Mouse (Mus musculus) CH12.LX (cell line): ENCODE measurements around the gene Osgep. TPM values are rescaled to one million over a fixed set of nuclear protein-coding genes. Genes with fewer than 3 reads are reported as not detected.

Experiments used
- DNase-seq: peaks from one replicate; pipeline ENCODE4 v3.0.0-alpha.2; 2013; ENCODE audit errors: extremely low read depth
- H3K27ac ChIP-seq: 2 replicates; pipeline ENCODE4 v1.5.1; 2012; ENCODE audit warnings: low read depth, mild to moderate bottlenecking, control low read depth, moderate library complexity; ENCODE audit not compliant: insufficient read depth
- H3K27me3 ChIP-seq: replicated peaks from 2 replicates; pipeline ENCODE3; 2012; ENCODE audit warnings: inconsistent platforms
- H3K36me3 ChIP-seq, 2 experiments: replicated peaks in 1 of 2; 2 replicates each; pipeline versions ENCODE3 to v1.6.1; 2012; ENCODE audit warnings: inconsistent platforms in 1 of 2, low read length in 1 of 2, mild to moderate bottlenecking in 1 of 2, mixed read lengths in 1 of 2, moderate library complexity in 1 of 2; ENCODE audit not compliant: control insufficient read depth in 1 of 2, insufficient read depth in 1 of 2
- H3K4me1 ChIP-seq, 2 experiments: 2 replicates each; pipeline ENCODE4 v1.6.1; 2012; ENCODE audit warnings: inconsistent platforms in 1 of 2, moderate library complexity in 1 of 2; ENCODE audit not compliant: insufficient read depth in 2 of 2, control insufficient read depth in 1 of 2
- H3K4me2 ChIP-seq: 2 replicates; pipeline ENCODE4 v1.6.1; 2012; ENCODE audit warnings: low read depth, mild to moderate bottlenecking, control low read depth; ENCODE audit not compliant: poor library complexity, insufficient read depth, severe bottlenecking
- H3K4me3 ChIP-seq, 3 experiments: fragments of 150-350 bp in 1 of 3; sonication (generic) in 1 of 3; replicated peaks in 1 of 3; 2 replicates each; pipeline versions ENCODE3 to v1.5.1; 2011 to 2012; ENCODE audit warnings: low read depth in 2 of 3, low read length in 2 of 3, mild to moderate bottlenecking in 2 of 3, moderate library complexity in 2 of 3, control low read depth in 1 of 3, improper control_type of control experiment in 1 of 3, inconsistent platforms in 1 of 3, mixed read lengths in 1 of 3; ENCODE audit not compliant: poor library complexity in 1 of 3
- H3K79me2 ChIP-seq: replicated peaks from 2 replicates; pipeline ENCODE4 v1.6.1; 2012; ENCODE audit warnings: mild to moderate bottlenecking, moderate library complexity; ENCODE audit not compliant: control insufficient read depth, poor library complexity, insufficient read depth, severe bottlenecking; ENCODE audit errors: extremely low read depth
- H3K9ac ChIP-seq: 2 replicates; pipeline ENCODE4 v1.6.1; 2012; ENCODE audit warnings: low read depth, mild to moderate bottlenecking, control low read depth, moderate library complexity; ENCODE audit not compliant: insufficient read depth
- H3K9me3 ChIP-seq: replicated peaks from 2 replicates; pipeline ENCODE3; 2012; ENCODE audit warnings: low read length, inconsistent platforms, mixed read lengths
- BHLHE40 ChIP-seq: IDR thresholded peaks from 2 replicates; pipeline ENCODE4 v1.6.1; 2011; ENCODE audit warnings: mild to moderate bottlenecking, low read depth, low read length, improper control_type of control experiment
- CTCF ChIP-seq, 2 experiments: IDR thresholded peaks in 1 of 2; conservative IDR thresholded peaks in 1 of 2; 2 replicates each; pipeline ENCODE4 v1.5.1; 2011 to 2012; ENCODE audit warnings: low read depth in 2 of 2, low read length in 2 of 2, improper control_type of control experiment in 1 of 2, inconsistent platforms in 1 of 2, mild to moderate bottlenecking in 1 of 2, moderate library complexity in 1 of 2
- JUND ChIP-seq: conservative IDR thresholded peaks from 2 replicates; pipeline ENCODE4 v1.6.1; 2011; ENCODE audit warnings: low read depth, low read length, improper control_type of control experiment
- KAT2A ChIP-seq: IDR thresholded peaks from 2 replicates; pipeline ENCODE4 v1.6.1; 2012; ENCODE audit warnings: low read length, improper control_type of control experiment, inconsistent platforms; ENCODE audit not compliant: insufficient replicate concordance
- MAZ ChIP-seq: IDR thresholded peaks from 2 replicates; pipeline ENCODE4 v1.6.1; 2012; ENCODE audit warnings: low read depth, mild to moderate bottlenecking, inconsistent platforms, low read length, improper control_type of control experiment, moderate library complexity
- NELFE ChIP-seq: IDR thresholded peaks from 2 replicates; pipeline ENCODE4 v1.6.1; 2011; ENCODE audit warnings: low read depth, low read length, improper control_type of control experiment
- NRF1 ChIP-seq: IDR thresholded peaks from 2 replicates; pipeline ENCODE4 v1.6.1; 2014; ENCODE audit warnings: low read depth, mild to moderate bottlenecking, inconsistent platforms, low read length, improper control_type of control experiment, moderate library complexity
- SIN3A ChIP-seq: IDR thresholded peaks from 2 replicates; pipeline ENCODE4 v1.6.1; 2012; ENCODE audit warnings: low read length, improper control_type of control experiment, inconsistent platforms
- TCF12 ChIP-seq: IDR thresholded peaks from 2 replicates; pipeline ENCODE4 v1.6.1; 2014; ENCODE audit warnings: low read depth, mild to moderate bottlenecking, inconsistent platforms, low read length, improper control_type of control experiment
- USF1 ChIP-seq: IDR thresholded peaks from 2 replicates; pipeline ENCODE4 v1.6.1; 2014; ENCODE audit warnings: low read depth, mild to moderate bottlenecking, inconsistent platforms, low read length, improper control_type of control experiment
- ZC3H11A ChIP-seq: IDR thresholded peaks from 2 replicates; pipeline ENCODE4 v1.6.1; 2012; ENCODE audit warnings: low read depth, mild to moderate bottlenecking, inconsistent platforms, low read length, improper control_type of control experiment
- ZKSCAN1 ChIP-seq: IDR thresholded peaks from 2 replicates; pipeline ENCODE4 v1.6.1; 2012; ENCODE audit warnings: low read depth, inconsistent platforms, low read length, improper control_type of control experiment, borderline replicate concordance
- dilution Hi-C: fragments of 300-500 bp; cut with MboI; formaldehyde crosslinking; loops from 2 replicates; pipeline ENCODE4 v1.14.3; 2020; ENCODE audit warnings: low sequenced_read_pairs; ENCODE audit not compliant: extremely low pct_unique_long_range_greater_than_20kb, extremely low pct_ligation_motif_present
- in situ Hi-C: fragments of 300-500 bp; cut with MboI; formaldehyde crosslinking; loops from 3 replicates; pipeline ENCODE4 v1.14.3; 2019; ENCODE audit warnings: low sequenced_read_pairs, low pct_ligation_motif_present, low pct_unique_long_range_greater_than_20kb, mixed read lengths
- polyA plus RNA-seq: library from polyadenylated mRNA; unstranded; fragments of >175 nt; gene quantifications from 2 replicates; pipeline ENCODE4 v1.2.1, GENCODE M21; 2012; ENCODE audit warnings: low read depth; ENCODE audit not compliant: insufficient read length
- total RNA-seq, 2 experiments: library from RNA; depleted of rRNA; stranded (reverse); fragments of 300-350 nt in 1 of 2; fragments of >200 nt in 1 of 2; gene quantifications; 2 replicates each; pipeline ENCODE4 v1.2.3; 2012 to 2014

The Osgep gene
- total and polyA plus RNA-seq, 3 experiments = 41.7 to 88.7 (median 48.4) TPM

- H3K9me3 ChIP-seq = peaks cover 7% of the 10 kb centered on the region
- H3K4me3 ChIP-seq = no peak overlapping the region
- H3K4me2 ChIP-seq = no peak overlapping the region
- in situ Hi-C loops = no loop called here
- H3K36me3 ChIP-seq = peaks cover 32 to 74% of the 10 kb centered on the region in 2 experiments
- peaks cover 0 to 13% of the 10 kb centered on the region in 2 experiments; a peak in 2 of 4 replicates for H3K4me1 ChIP-seq
- no peak for DNase-seq
- TF ChIP-seq ZKSCAN1 (no peak), KAT2A (no peak), NRF1 (no peak), CTCF (conservative IDR thresholded peaks at IDR 0.05 in 1 of 2, IDR thresholded peaks at IDR 0.05 in 1 of 2; ENCODE audit: low read depth in 2 of 2, low read length in 2 of 2) (no peak), SIN3A (no peak), JUND (no peak), TCF12 (no peak), ZC3H11A (no peak), BHLHE40 (no peak), MAZ (no peak), USF1 (no peak), NELFE (no peak)
- dilution Hi-C loops = no loop called here
- no peak overlapping the region for H3K9ac ChIP-seq
- no peak overlapping the region for H3K27ac ChIP-seq
- no peaks in the 10 kb centered on the region for H3K79me2 ChIP-seq
- no peaks in the 10 kb centered on the region for H3K27me3 ChIP-seq
Observed at GRCm38 (mm10) chr14:50862641-50863040, 62.1 kb downstream of the Osgep start.

Other genes with a start within 250 kb of the Osgep start
Only the 20 nearest of the 24 such genes appear.
- gene Olfr749, start 179.8 kb downstream of the Osgep start, total RNA-seq (2012; rRNA removed) = not detected in 2 replicates
- gene Olfr749, start 179.8 kb downstream of the Osgep start, total RNA-seq (2014; rRNA removed) = not detected in 2 replicates
- gene Olfr749, start 179.8 kb downstream of the Osgep start, polyA plus RNA-seq = not detected in 2 replicates
- gene Ttc5, start 139.4 kb downstream of the Osgep start, total RNA-seq (2012; rRNA removed) = 53.4 and 57.8 TPM in 2 replicates
- gene Ttc5, start 139.4 kb downstream of the Osgep start, total RNA-seq (2014; rRNA removed) = 65.0 and 72.1 TPM in 2 replicates
- gene Ttc5, start 139.4 kb downstream of the Osgep start, polyA plus RNA-seq = 44.3 and 44.5 TPM in 2 replicates
- 2.7 and 4.2 TPM in 2 replicates for gene Ccnb1ip1, start 117.2 kb downstream of the Osgep start, total RNA-seq (2012; rRNA removed)
- not detected in 2 replicates for gene Ccnb1ip1, start 117.2 kb downstream of the Osgep start, total RNA-seq (2014; rRNA removed)
- not detected in 2 replicates for gene Ccnb1ip1, start 117.2 kb downstream of the Osgep start, polyA plus RNA-seq
- gene Parp2, start 117.1 kb downstream of the Osgep start, total RNA-seq (2012; rRNA removed) = 55.9 and 64.6 TPM in 2 replicates
- 95.9 and 117 TPM in 2 replicates for gene Parp2, start 117.1 kb downstream of the Osgep start, total RNA-seq (2014; rRNA removed)
- 82.3 and 90.9 TPM in 2 replicates for gene Parp2, start 117.1 kb downstream of the Osgep start, polyA plus RNA-seq
- gene Tep1, start 54.3 kb downstream of the Osgep start, total RNA-seq (2012; rRNA removed) = 12.2 and 14.7 TPM in 2 replicates
- gene Tep1, start 54.3 kb downstream of the Osgep start, total RNA-seq (2014; rRNA removed) = 3.5 and 4.1 TPM in 2 replicates
- gene Tep1, start 54.3 kb downstream of the Osgep start, polyA plus RNA-seq = 12.9 and 14.0 TPM in 2 replicates
- gene Klhl33, start 27.4 kb downstream of the Osgep start, total RNA-seq (2012; rRNA removed) = not detected in 2 replicates
- not detected in 2 replicates for gene Klhl33, start 27.4 kb downstream of the Osgep start, total RNA-seq (2014; rRNA removed)
- gene Klhl33, start 27.4 kb downstream of the Osgep start, polyA plus RNA-seq = not detected in 2 replicates
- gene Apex1, start 75 bp upstream of the Osgep start, total RNA-seq (2012; rRNA removed) = 178 and 250 TPM in 2 replicates
- 417 and 427 TPM in 2 replicates for gene Apex1, start 75 bp upstream of the Osgep start, total RNA-seq (2014; rRNA removed)
- gene Apex1, start 75 bp upstream of the Osgep start, polyA plus RNA-seq = 353 and 354 TPM in 2 replicates
- 18.1 and 21.2 TPM in 2 replicates for gene Pip4p1, start 6.0 kb upstream of the Osgep start, total RNA-seq (2012; rRNA removed)
- 28.1 and 29.2 TPM in 2 replicates for gene Pip4p1, start 6.0 kb upstream of the Osgep start, total RNA-seq (2014; rRNA removed)
- 31.1 and 35.5 TPM in 2 replicates for gene Pip4p1, start 6.0 kb upstream of the Osgep start, polyA plus RNA-seq
- gene Pnp, start 6.2 kb upstream of the Osgep start, total RNA-seq (2012; rRNA removed) = 99.3 and 113 TPM in 2 replicates
- gene Pnp, start 6.2 kb upstream of the Osgep start, total RNA-seq (2014; rRNA removed) = 118 and 128 TPM in 2 replicates
- gene Pnp, start 6.2 kb upstream of the Osgep start, polyA plus RNA-seq = 65.9 and 80.0 TPM in 2 replicates
- gene Gm49342, start 19.6 kb upstream of the Osgep start, total RNA-seq (2012; rRNA removed) = not detected in 2 replicates
- gene Gm49342, start 19.6 kb upstream of the Osgep start, total RNA-seq (2014; rRNA removed) = 108 and 120 TPM in 2 replicates
- gene Gm49342, start 19.6 kb upstream of the Osgep start, polyA plus RNA-seq = 50.6 and 100 TPM in 2 replicates
- 0.21 TPM in 2 replicates for gene Pnp2, start 31.1 kb upstream of the Osgep start, total RNA-seq (2012; rRNA removed)
- 0.43 TPM in 1 of 2 replicates, not detected in the other for gene Pnp2, start 31.1 kb upstream of the Osgep start, total RNA-seq (2014; rRNA removed)
- gene Pnp2, start 31.1 kb upstream of the Osgep start, polyA plus RNA-seq = 0.91 TPM in 1 of 2 replicates, not detected in the other
- not detected in 2 replicates for gene Rnase10, start 82.9 kb upstream of the Osgep start, total RNA-seq (2012; rRNA removed)
- not detected in 2 replicates for gene Rnase10, start 82.9 kb upstream of the Osgep start, total RNA-seq (2014; rRNA removed)
- not detected in 2 replicates for gene Rnase10, start 82.9 kb upstream of the Osgep start, polyA plus RNA-seq
- not detected in 2 replicates for gene Rnase9, start 117.0 kb upstream of the Osgep start, total RNA-seq (2012; rRNA removed)
- not detected in 2 replicates for gene Rnase9, start 117.0 kb upstream of the Osgep start, total RNA-seq (2014; rRNA removed)
- gene Rnase9, start 117.0 kb upstream of the Osgep start, polyA plus RNA-seq = not detected in 2 replicates
- not detected in 2 replicates for gene Rnase11, start 125.3 kb upstream of the Osgep start, total RNA-seq (2012; rRNA removed)
- not detected in 2 replicates for gene Rnase11, start 125.3 kb upstream of the Osgep start, total RNA-seq (2014; rRNA removed)
- gene Rnase11, start 125.3 kb upstream of the Osgep start, polyA plus RNA-seq = not detected in 2 replicates
- 0.38 and 0.55 TPM in 2 replicates for gene Rnase12, start 132.8 kb upstream of the Osgep start, total RNA-seq (2012; rRNA removed)
- not detected in 2 replicates for gene Rnase12, start 132.8 kb upstream of the Osgep start, total RNA-seq (2014; rRNA removed)
- not detected in 2 replicates for gene Rnase12, start 132.8 kb upstream of the Osgep start, polyA plus RNA-seq
- gene Olfr750, start 149.5 kb upstream of the Osgep start, total RNA-seq (2012; rRNA removed) = not detected in 2 replicates
- not detected in 2 replicates for gene Olfr750, start 149.5 kb upstream of the Osgep start, total RNA-seq (2014; rRNA removed)
- not detected in 2 replicates for gene Olfr750, start 149.5 kb upstream of the Osgep start, polyA plus RNA-seq
- 0.92 and 1.9 TPM in 2 replicates for gene Rnase4, start 166.2 kb upstream of the Osgep start, total RNA-seq (2012; rRNA removed)
- 1.8 and 2.5 TPM in 2 replicates for gene Rnase4, start 166.2 kb upstream of the Osgep start, total RNA-seq (2014; rRNA removed)
- gene Rnase4, start 166.2 kb upstream of the Osgep start, polyA plus RNA-seq = 1.1 and 1.6 TPM in 2 replicates
- gene Ang, start 166.3 kb upstream of the Osgep start, total RNA-seq (2012; rRNA removed) = 1.6 and 2.2 TPM in 2 replicates
- 0.44 and 1.2 TPM in 2 replicates for gene Ang, start 166.3 kb upstream of the Osgep start, total RNA-seq (2014; rRNA removed)
- 0.97 and 1.2 TPM in 2 replicates for gene Ang, start 166.3 kb upstream of the Osgep start, polyA plus RNA-seq
- gene Eddm3b, start 189.5 kb upstream of the Osgep start, total RNA-seq (2012; rRNA removed) = not detected in 2 replicates
- gene Eddm3b, start 189.5 kb upstream of the Osgep start, total RNA-seq (2014; rRNA removed) = not detected in 2 replicates
- gene Eddm3b, start 189.5 kb upstream of the Osgep start, polyA plus RNA-seq = not detected in 2 replicates
- gene Rnase6, start 199.0 kb upstream of the Osgep start, total RNA-seq (2012; rRNA removed) = 15.6 and 18.3 TPM in 2 replicates
- 35.1 and 38.2 TPM in 2 replicates for gene Rnase6, start 199.0 kb upstream of the Osgep start, total RNA-seq (2014; rRNA removed)
- gene Rnase6, start 199.0 kb upstream of the Osgep start, polyA plus RNA-seq = 15.3 and 16.4 TPM in 2 replicates